Mouse (Mus musculus) liver, adult 2 months (tissue): ENCODE data around the gene Tcp11. TPM values are rescaled to one million over a fixed set of nuclear protein-coding genes. Genes with fewer than 3 reads are reported as not detected.
A peak's percentile ranks its signal among the peaks of the same experiment; 100 is the strongest.

Experiments
- DNase-seq: peaks from one replicate; pipeline ENCODE4 v3.0.0-alpha.2; 2011; ENCODE audit warnings: low read depth, low spot score; ENCODE audit errors: extremely low read depth
- H3K27ac ChIP-seq: fragments of 200-500 bp; replicated peaks from 2 replicates; pipeline ENCODE4 v1.5.1; 2012; ENCODE audit warnings: low read depth, mild to moderate bottlenecking, control low read depth, inconsistent platforms, low read length; ENCODE audit not compliant: insufficient read depth
- H3K27me3 ChIP-seq: fragments of 200-500 bp; 2 replicates; pipeline ENCODE4 v1.6.1; 2012; ENCODE audit warnings: mild to moderate bottlenecking, moderate library complexity, low read length, inconsistent platforms; ENCODE audit not compliant: control insufficient read depth, insufficient read depth
- H3K36me3 ChIP-seq: fragments of 200-500 bp; 2 replicates; pipeline ENCODE4 v1.6.1; 2012; ENCODE audit warnings: low read length, inconsistent platforms; ENCODE audit not compliant: control insufficient read depth, insufficient read depth
- H3K4me1 ChIP-seq: fragments of 200-500 bp; 2 replicates; pipeline ENCODE4 v1.6.1; 2011; ENCODE audit warnings: low read length; ENCODE audit not compliant: control insufficient read depth, insufficient read depth
- H3K4me3 ChIP-seq: fragments of 200-500 bp; 2 replicates; pipeline ENCODE4 v1.5.1; 2011; ENCODE audit warnings: low read depth, mild to moderate bottlenecking, control low read depth, low read length, moderate library complexity; ENCODE audit not compliant: insufficient read depth
- H3K79me2 ChIP-seq: fragments of 200-500 bp; 2 replicates; pipeline ENCODE4 v1.6.1; 2012; ENCODE audit warnings: inconsistent platforms, mild to moderate bottlenecking, low read length, moderate library complexity; ENCODE audit not compliant: control insufficient read depth, insufficient read depth
- H3K9ac ChIP-seq: fragments of 200-500 bp; 2 replicates; pipeline ENCODE4 v1.6.1; 2012; ENCODE audit warnings: low read depth, mild to moderate bottlenecking, control low read depth, inconsistent platforms, low read length
- CTCF ChIP-seq: fragments of 200-500 bp; IDR thresholded peaks from 2 replicates; pipeline ENCODE4 v1.5.1; 2011; ENCODE audit warnings: low read depth, low read length, control low read depth
- POLR2A ChIP-seq: fragments of 200-500 bp; IDR thresholded peaks from 2 replicates; pipeline ENCODE4 v1.6.1; 2011; ENCODE audit warnings: low read length, control low read depth; ENCODE audit not compliant: insufficient read depth; ENCODE audit errors: extremely low read depth
- WGBS: fragments of 180-500 bp; shearing (Covaris S2); methylation state at CpG from one replicate; pipeline ENCODE4 v1.1.7; 2018; 5-methylcytosine and 5-hydroxymethylcytosine counted together
- polyA plus RNA-seq: library from polyadenylated mRNA; depleted of rRNA; stranded (reverse); fragments of >200 nt; gene quantifications from 2 replicates; pipeline ENCODE4 v1.2.3, GENCODE M21; 2012; rRNA removed
- total RNA-seq: library from RNA; depleted of rRNA; stranded (reverse); fragments of >200 nt; gene quantifications from 2 replicates; pipeline ENCODE4 v1.2.3, GENCODE M21; 2014; rRNA removed

The Tcp11 gene
- total RNA-seq: not detected in 2 replicates
- polyA plus RNA-seq: not detected in 2 replicates

GRCm38 (mm10) chr17:28080045-28080816 lies at the start of gene Tcp11:
TSS of gene Tcp11 (minus strand) at chr17:28080639.
- no peak for DNase-seq
- Histone ChIP-seq H3K27ac (no peak within 1 kb of the TSS), H3K79me2 (no peaks in the 10 kb centered on the region), H3K9ac (peak within 1 kb of the TSS; percentile 55), H3K4me1 (peaks cover 7% of the 10 kb centered on the region; the same call in 1 of the 2 replicates), H3K4me3 (peak within 1 kb of the TSS; percentile 57; the same call in 1 of the 2 replicates), H3K27me3 (peaks cover 12% of the 10 kb centered on the region), H3K36me3 (no peaks in the 10 kb centered on the region)
- WGBS: 5% methylated on average over 56 of the region's 57 CpGs
- no peak for TF ChIP-seq POLR2A
- no peak for TF ChIP-seq CTCF

- H3K36me3 ChIP-seq: no peaks in the 10 kb centered on the region
- H3K9ac ChIP-seq: no peak overlapping the region
- no peak for DNase-seq
- H3K4me1 ChIP-seq: no peaks in the 10 kb centered on the region
- no peak overlapping the region for H3K4me3 ChIP-seq
- 96% methylated on average over 5 of the region's 5 CpGs for WGBS
- TF ChIP-seq POLR2A (no peak), CTCF (no peak)
- no peak overlapping the region for H3K27ac ChIP-seq
- no peaks in the 10 kb centered on the region for H3K27me3 ChIP-seq
- no peaks in the 10 kb centered on the region for H3K79me2 ChIP-seq
These were observed 49.4 kb upstream of the Tcp11 start for GRCm38 (mm10) chr17:28129796-28130195.

GRCm38 (mm10) chr17:28124368-28124767 lies 43.9 kb upstream of the Tcp11 start:
- Histone ChIP-seq H3K27me3 (no peaks in the 10 kb centered on the region), H3K4me1 (no peaks in the 10 kb centered on the region), H3K27ac (no peak overlapping the region), H3K4me3 (no peak overlapping the region), H3K79me2 (no peaks in the 10 kb centered on the region), H3K36me3 (no peaks in the 10 kb centered on the region), H3K9ac (no peak overlapping the region)
- no peak for DNase-seq
- 77% methylated on average over 8 of the region's 8 CpGs for WGBS
- TF ChIP-seq CTCF: no peak
- no peak for TF ChIP-seq POLR2A

- Histone ChIP-seq H3K27me3 (no peaks in the 10 kb centered on the region), H3K4me3 (no peak overlapping the region), H3K4me1 (no peaks in the 10 kb centered on the region), H3K79me2 (no peaks in the 10 kb centered on the region), H3K9ac (no peak overlapping the region), H3K36me3 (no peaks in the 10 kb centered on the region), H3K27ac (no peak overlapping the region)
- TF ChIP-seq POLR2A: no peak
- TF ChIP-seq CTCF: no peak
- 69% methylated on average over 7 of the region's 7 CpGs for WGBS
- no peak for DNase-seq
These were observed 43.2 kb upstream of the Tcp11 start for GRCm38 (mm10) chr17:28123627-28124026.

- no peak for DNase-seq
- 78% methylated on average over 13 of the region's 13 CpGs for WGBS
- Histone ChIP-seq H3K4me1 (no peaks in the 10 kb centered on the region), H3K27me3 (no peaks in the 10 kb centered on the region), H3K27ac (no peak overlapping the region), H3K9ac (no peak overlapping the region), H3K79me2 (no peaks in the 10 kb centered on the region), H3K4me3 (no peak overlapping the region), H3K36me3 (no peaks in the 10 kb centered on the region)
- TF ChIP-seq CTCF: no peak
- no peak for TF ChIP-seq POLR2A
These were observed 42.5 kb upstream of the Tcp11 start for GRCm38 (mm10) chr17:28122949-28123348.

- Histone ChIP-seq H3K4me1 (no peaks in the 10 kb centered on the region), H3K79me2 (no peaks in the 10 kb centered on the region), H3K36me3 (no peaks in the 10 kb centered on the region), H3K9ac (no peak overlapping the region), H3K4me3 (no peak overlapping the region), H3K27ac (no peak overlapping the region), H3K27me3 (no peaks in the 10 kb centered on the region)
- no peak for DNase-seq
- 90% methylated on average over 5 of the region's 5 CpGs for WGBS
- no peak for TF ChIP-seq POLR2A
- TF ChIP-seq CTCF: no peak
These were observed 40.0 kb upstream of the Tcp11 start for GRCm38 (mm10) chr17:28120460-28120859.
